Mouse (Mus musculus): ENCODE measurements around the gene Gm49405. TPM values are rescaled to one million over a fixed set of nuclear protein-coding genes. Genes with fewer than 3 reads are reported as not detected.

The Gm49405 gene
- total RNA-seq, 2 experiments from 2014 or later: 0.45 to 1.2 TPM

GRCm38 (mm10) chr19:3985261-3985681, 15.2 kb upstream of the Gm49405 start:
- ATAC-seq (ENCODE audit: poor library complexity, severe bottlenecking): no peak

GRCm38 (mm10) chr19:3986334-3986733, 14.1 kb upstream of the Gm49405 start, which contains the start of gene Acy3:
TSS of gene Acy3 (plus strand) at chr19:3986570.
- no peak for ATAC-seq (ENCODE audit: poor library complexity, severe bottlenecking)

GRCm38 (mm10) chr19:3988066-3988465, 12.4 kb upstream of the Gm49405 start:
- ATAC-seq (ENCODE audit: poor library complexity, severe bottlenecking): no peak

GRCm38 (mm10) chr19:3988750-3989149, 11.7 kb upstream of the Gm49405 start:
- no peak for ATAC-seq (ENCODE audit: poor library complexity, severe bottlenecking)

GRCm38 (mm10) chr19:3990804-3991203, 9.6 kb upstream of the Gm49405 start:
- no peak for ATAC-seq (ENCODE audit: poor library complexity, severe bottlenecking)

GRCm38 (mm10) chr19:3991562-3991961, 8.9 kb upstream of the Gm49405 start:
- ATAC-seq (ENCODE audit: poor library complexity, severe bottlenecking): no peak

- no peak for ATAC-seq (ENCODE audit: poor library complexity, severe bottlenecking)
Observed at GRCm38 (mm10) chr19:3991966-3992365, 8.5 kb upstream of the Gm49405 start.

GRCm38 (mm10) chr19:3992416-3992815, 8.0 kb upstream of the Gm49405 start, which contains the start of gene Tbx10:
TSS of gene Tbx10 (plus strand) at chr19:3992752.
- ATAC-seq (ENCODE audit: poor library complexity, severe bottlenecking): no peak

GRCm38 (mm10) chr19:3994932-3995331, 5.5 kb upstream of the Gm49405 start:
- no peak for ATAC-seq (ENCODE audit: poor library complexity, severe bottlenecking)

GRCm38 (mm10) chr19:3995505-3995904, 4.9 kb upstream of the Gm49405 start:
- no peak for ATAC-seq (ENCODE audit: poor library complexity, severe bottlenecking)

GRCm38 (mm10) chr19:3996106-3996505, 4.3 kb upstream of the Gm49405 start:
- no peak for ATAC-seq (ENCODE audit: poor library complexity, severe bottlenecking)

- no peak for ATAC-seq (ENCODE audit: poor library complexity, severe bottlenecking)
Observed at GRCm38 (mm10) chr19:3996747-3997146, 3.7 kb upstream of the Gm49405 start.

- ATAC-seq (ENCODE audit: poor library complexity, severe bottlenecking): no peak
Observed at GRCm38 (mm10) chr19:3997231-3997630, 3.2 kb upstream of the Gm49405 start.

- no peak for ATAC-seq (ENCODE audit: poor library complexity, severe bottlenecking)
Observed at GRCm38 (mm10) chr19:3998335-3998734, 2.1 kb upstream of the Gm49405 start.

- no peak for ATAC-seq (ENCODE audit: poor library complexity, severe bottlenecking)
Observed at GRCm38 (mm10) chr19:3999121-3999730, 1.2 kb upstream of the Gm49405 start.

- 0 out of 2 replicates have a peak, but pooled peaks have one; percentile 1 for ATAC-seq (ENCODE audit: poor library complexity, severe bottlenecking)
Observed at GRCm38 (mm10) chr19:4000949-4001525, 611 bp downstream of the Gm49405 start.

GRCm38 (mm10) chr19:4001752-4002151, 1.3 kb downstream of the Gm49405 start:
- ATAC-seq (ENCODE audit: poor library complexity, severe bottlenecking): no peak

GRCm38 (mm10) chr19:4003112-4003511, 2.7 kb downstream of the Gm49405 start, which contains the start of gene Doc2g:
TSS of gene Doc2g (plus strand) at chr19:4003313.
- no peak for ATAC-seq (ENCODE audit: poor library complexity, severe bottlenecking)

GRCm38 (mm10) chr19:4003641-4004040, 3.2 kb downstream of the Gm49405 start:
- no peak for ATAC-seq (ENCODE audit: poor library complexity, severe bottlenecking)

GRCm38 (mm10) chr19:4004331-4004730, 3.9 kb downstream of the Gm49405 start:
- ATAC-seq (ENCODE audit: poor library complexity, severe bottlenecking): no peak

GRCm38 (mm10) chr19:4005091-4005490, 4.7 kb downstream of the Gm49405 start:
- no peak for ATAC-seq (ENCODE audit: poor library complexity, severe bottlenecking)

- ATAC-seq (ENCODE audit: poor library complexity, severe bottlenecking): no peak
Observed at GRCm38 (mm10) chr19:4005971-4006370, 5.5 kb downstream of the Gm49405 start.
